8 mouse cellular contexts compared by ENCODE assay signal in the genomic region with DNA sequence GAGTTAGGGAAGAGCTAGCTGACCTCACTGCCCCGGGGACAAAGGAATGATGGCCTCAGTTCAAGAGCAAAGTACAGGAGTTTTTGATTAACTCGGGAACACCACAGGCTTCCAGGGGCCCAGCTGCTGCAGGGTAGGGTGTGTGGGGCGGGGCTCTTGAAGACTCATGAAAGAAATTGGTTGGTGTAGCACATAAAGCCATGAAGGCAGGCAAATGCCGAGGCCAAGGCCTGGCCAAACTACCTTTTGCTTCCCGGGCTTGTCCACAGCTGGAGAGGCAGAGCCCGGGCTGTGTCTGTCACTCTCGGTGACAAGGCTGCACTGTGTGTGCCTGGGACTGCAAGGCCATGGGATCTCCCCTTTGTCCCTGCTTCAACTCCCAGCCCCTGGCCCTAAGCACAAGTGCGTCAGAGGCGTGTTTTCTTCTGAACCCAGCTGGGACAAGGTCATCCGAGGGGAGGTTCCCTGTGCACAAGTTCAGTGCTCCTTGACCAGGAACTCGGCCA. TPM values are rescaled to one million over a fixed set of nuclear protein-coding genes. Genes with fewer than 3 reads are reported as not detected.
DNase-seq lines count a peak whose midpoint lies in the region; ATAC-seq lines count a peak whose summit lies in the region.

No protein-coding gene starts in this region.

- no peaks in the 10 kb centered on the region for H3K27me3 ChIP-seq in heart, embryonic 16.5 days (ENCODE audit: control insufficient read depth, insufficient read depth, low read length)
- H3K27me3 ChIP-seq in limb, embryonic 12.5 days, result no peaks in the 10 kb centered on the region

- H3K36me3 ChIP-seq in heart, embryonic 16.5 days (ENCODE audit: control insufficient read depth, insufficient read depth), result no peaks in the 10 kb centered on the region
- H3K36me3 ChIP-seq in limb, embryonic 12.5 days, result no peaks in the 10 kb centered on the region

- no peak overlapping the region for H3K4me2 ChIP-seq in heart, embryonic 16.5 days (ENCODE audit: low read depth, low read length)
- peak overlapping the region; percentile 15; the same call in 1 of the 2 replicates for H3K4me2 ChIP-seq in limb, embryonic 12.5 days

- H3K9me3 ChIP-seq in heart, embryonic 16.5 days (replicated peaks; ENCODE audit: control insufficient read depth, low read length), result no peaks in the 10 kb centered on the region
- peaks cover 3% of the 10 kb centered on the region; the same call in 1 of the 2 replicates for H3K9me3 ChIP-seq in limb, embryonic 12.5 days

- no peak overlapping the region for H3K4me3 ChIP-seq in heart, embryonic 16.5 days (ENCODE audit: low read length)
- no peak overlapping the region; the same call in 1 of the 2 replicates for H3K4me3 ChIP-seq in limb, embryonic 12.5 days (replicated peaks)

- H3K9ac ChIP-seq in heart, embryonic 16.5 days (ENCODE audit: low read length), result 0 out of 2 replicates have a peak overlapping the region, but pooled peaks have one; percentile 1
- H3K9ac ChIP-seq in limb, embryonic 12.5 days (replicated peaks), result no peak overlapping the region; the same call in 1 of the 2 replicates

- peaks cover 5% of the 10 kb centered on the region; the same call in 1 of the 2 replicates for H3K4me1 ChIP-seq in heart, embryonic 16.5 days (ENCODE audit: control insufficient read depth, insufficient read depth, low read length)
- H3K4me1 ChIP-seq in limb, embryonic 12.5 days (replicated peaks), result peaks cover 68% of the 10 kb centered on the region

- DNase-seq in adrenal gland, adult 2 months, result peak; percentile 69
- no peak for DNase-seq in adrenal gland, adult 18-20 months (ENCODE audit: low spot score in 2 of 2)
- peak; percentile 48 to 67 for DNase-seq in adrenal gland, postnatal 36 days
- no peak for DNase-seq in left cerebral cortex, adult 18-20 months (ENCODE audit: low spot score in 2 of 2)
- no peak for DNase-seq in urinary bladder, postnatal 25 days (ENCODE audit: low spot score)
- no peak for DNase-seq in right cerebral cortex, postnatal 10 days (ENCODE audit: low spot score in 2 of 2)

- 0 out of 2 replicates have a peak, but pooled peaks have one; percentile 21 for ATAC-seq in heart, embryonic 16.5 days (replicated peaks; ENCODE audit: extremely low read depth, insufficient read depth, low FRiP score)
- no peak for ATAC-seq in limb, embryonic 12.5 days (ENCODE audit: insufficient number of reproducible peaks, insufficient read depth, low FRiP score, low TSS enrichment, low read depth)

- WGBS in heart, embryonic 16.5 days, result 36% methylated on average over 11 of the region's 11 CpGs
- WGBS in limb, embryonic 12.5 days, result 7% methylated on average over 11 of the region's 11 CpGs

- no peak overlapping the region for H3K27ac ChIP-seq in heart, embryonic 16.5 days (ENCODE audit: low read length)
- H3K27ac ChIP-seq in limb, embryonic 12.5 days, result peak overlapping the region; percentile 94

RNA-seq across cellular contexts. Expression of gene Oaf, which starts 24.3 kb away (rescaled TPM):
- 10 to 100 TPM; 13.5 to 28.5 TPM for total RNA-seq in adrenal gland, adult 2 months (2021)
- 13.4 and 25.1 TPM in 2 replicates for polyA plus RNA-seq in adrenal gland, adult 2 months (2012; rRNA removed)
- total RNA-seq in adrenal gland, adult 18-20 months (2021), result 10 to 100 TPM in 1 of 2 experiments, 1 to 10 TPM in 1; 9.9 to 38.0 TPM
- total RNA-seq in adrenal gland, postnatal 36 days (2021), result 10 to 100 TPM; 12.8 to 34.7 TPM
- polyA plus RNA-seq in heart, embryonic 16.5 days (2015; fragmentation: Nextera tagmentation; extraction: Ambion mirVana), result 26.0 and 27.4 TPM in 2 replicates
- polyA plus RNA-seq in limb, embryonic 12.5 days (2016; fragmentation: Nextera tagmentation; extraction: Ambion mirVana), result 100 and 102 TPM in 2 replicates
- total RNA-seq in left cerebral cortex, adult 18-20 months (2021), result 10 to 100 TPM; 15.2 to 17.9 TPM

RNA-seq across cellular contexts. Expression of gene Trim29, which starts 46.6 kb away (rescaled TPM):
- under 1 TPM; 0.14 to 0.20 TPM for total RNA-seq in adrenal gland, adult 2 months (2021)
- 0.10 and 0.37 TPM in 2 replicates for polyA plus RNA-seq in adrenal gland, adult 2 months (2012; rRNA removed)
- under 1 TPM; 0.23 to 0.35 TPM for total RNA-seq in adrenal gland, adult 18-20 months (2021)
- total RNA-seq in adrenal gland, postnatal 36 days (2021), result under 1 TPM; 0.10 to 0.30 TPM
- 5.6 and 11.0 TPM in 2 replicates for polyA plus RNA-seq in heart, embryonic 16.5 days (2015; fragmentation: Nextera tagmentation; extraction: Ambion mirVana)
- 10.9 and 11.1 TPM in 2 replicates for polyA plus RNA-seq in limb, embryonic 12.5 days (2016; fragmentation: Nextera tagmentation; extraction: Ambion mirVana)
- total RNA-seq in left cerebral cortex, adult 18-20 months (2021), result under 1 TPM in 1 of 2 experiments, not detected in 1; 0.30 TPM

RNA-seq across cellular contexts. Expression of gene Pou2f3, which starts 53.8 kb away (rescaled TPM):
- not detected for total RNA-seq in adrenal gland, adult 2 months (2021)
- polyA plus RNA-seq in adrenal gland, adult 2 months (2012; rRNA removed), result 0.03 TPM in 1 of 2 replicates, not detected in the other
- under 1 TPM; 0.20 to 0.22 TPM for total RNA-seq in adrenal gland, adult 18-20 months (2021)
- not detected for total RNA-seq in adrenal gland, postnatal 36 days (2021)
- polyA plus RNA-seq in heart, embryonic 16.5 days (2015; fragmentation: Nextera tagmentation; extraction: Ambion mirVana), result 0.19 and 0.53 TPM in 2 replicates
- polyA plus RNA-seq in limb, embryonic 12.5 days (2016; fragmentation: Nextera tagmentation; extraction: Ambion mirVana), result not detected in 2 replicates
- under 1 TPM; 0.21 to 0.37 TPM for total RNA-seq in left cerebral cortex, adult 18-20 months (2021)

Comparison
In these comparisons a context has a peak if more than half of its experiments do, and no peak if none do; other contexts are left out.
1. DNase-seq: peak in adrenal gland, adult 2 months (single experiment) and adrenal gland, postnatal 36 days (2 of 2); none in adrenal gland, adult 18-20 months (0 of 2), left cerebral cortex, adult 18-20 months (0 of 2), urinary bladder, postnatal 25 days (single experiment) and right cerebral cortex, postnatal 10 days (0 of 2).